Mouse (Mus musculus) liver, adult 2 months (tissue): ENCODE measurements around the gene Mageb3.

Source experiments
- CTCF ChIP-seq: fragments of 200-500 bp; IDR thresholded peaks from 2 replicates; pipeline ENCODE4 v1.5.1; 2011; ENCODE audit warnings: low read depth, low read length, control low read depth
- POLR2A ChIP-seq: fragments of 200-500 bp; IDR thresholded peaks from 2 replicates; pipeline ENCODE4 v1.6.1; 2011; ENCODE audit warnings: low read length, control low read depth; ENCODE audit not compliant: insufficient read depth; ENCODE audit errors: extremely low read depth

GRCm38 (mm10) chr2:121954971-121955656 is 778 bp downstream of the Mageb3 start:
- TF ChIP-seq POLR2A (no peak), CTCF (no peak)
